Comparison of ENCODE assay signal across 8 mouse cellular contexts in the genomic region with DNA sequence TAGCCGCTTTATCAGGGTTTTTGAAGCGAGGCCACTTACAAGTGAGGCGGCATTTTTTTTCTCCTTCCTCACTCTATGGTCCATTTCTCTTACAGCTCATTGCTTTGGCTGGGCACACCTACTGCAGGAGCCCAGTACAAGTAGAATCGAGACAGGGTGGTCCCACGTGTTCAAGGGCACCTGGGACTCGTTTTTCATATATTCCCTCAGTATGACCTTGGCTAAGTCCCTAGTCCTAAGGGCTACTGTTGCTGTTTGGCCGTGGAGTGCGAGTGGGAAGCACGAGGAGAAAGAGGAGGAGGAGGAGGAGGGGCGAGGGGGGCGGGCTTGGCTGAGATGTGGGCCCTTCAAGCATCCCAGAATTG. TPM values are rescaled to one million over a fixed set of nuclear protein-coding genes. Genes with fewer than 3 reads are reported as not detected.
DNase-seq lines count a peak whose midpoint lies in the region; ATAC-seq and TF ChIP-seq lines count a peak whose summit lies in the region.

No protein-coding gene starts in this region.

- H3K27me3 ChIP-seq in heart, embryonic 14.5 days (ENCODE audit: control insufficient read depth, insufficient read depth, low read length): no peaks in the 10 kb centered on the region
- H3K27me3 ChIP-seq in E14TG2a.4 (ENCODE audit: insufficient read depth, low read length): peaks cover 10% of the 10 kb centered on the region
- 0 out of 2 replicates have a peak, but pooled peaks cover 3% of the 10 kb centered on the region for H3K27me3 ChIP-seq in forebrain, embryonic 12.5 days
- no peaks in the 10 kb centered on the region for H3K27me3 ChIP-seq in liver, embryonic 14.5 days (ENCODE audit: control insufficient read depth, insufficient read depth, low read length)

- no peak for ATAC-seq in heart, embryonic 14.5 days (ENCODE audit: insufficient number of reproducible peaks, insufficient read depth, low FRiP score, low read depth)
- no peak for ATAC-seq in forebrain, embryonic 12.5 days (ENCODE audit: low FRiP score)
- no peak for ATAC-seq in liver, embryonic 14.5 days (ENCODE audit: insufficient read depth)

- intact Hi-C loops in heart, postnatal 10 days (cut with DNase I): loop anchor here (5.0 kb wide), 1 partner anchor 93 kb away; no protein-coding TSS in a partner anchor

- peak overlapping the region; percentile 73 for H3K4me2 ChIP-seq in heart, embryonic 14.5 days (ENCODE audit: low read length)
- H3K4me2 ChIP-seq in forebrain, embryonic 12.5 days: peak overlapping the region; percentile 62
- peak overlapping the region; percentile 77 for H3K4me2 ChIP-seq in liver, embryonic 14.5 days (ENCODE audit: low read depth)

- DNase-seq in heart, postnatal 10 days: no peak
- no peak for DNase-seq in liver, embryonic 14.5 days (ENCODE audit: low read depth in 3 of 3, low spot score in 3 of 3)
- DNase-seq in adrenal gland, postnatal 14 days: no peak
- DNase-seq in thymus, adult 18-20 months: no peak
- no peak for DNase-seq in spleen, adult 18-20 months

- peak overlapping the region; percentile 64 to 76 for H3K4me3 ChIP-seq in heart, embryonic 14.5 days (ENCODE audit: control insufficient read depth in 1 of 2, insufficient read depth in 1 of 2, low read depth in 1 of 2, low read length in 2 of 2)
- peak overlapping the region; percentile 84 for H3K4me3 ChIP-seq in E14TG2a.4 (replicated peaks; ENCODE audit: low read length)
- peak overlapping the region; percentile 63 for H3K4me3 ChIP-seq in forebrain, embryonic 12.5 days (replicated peaks)
- H3K4me3 ChIP-seq in liver, embryonic 14.5 days (ENCODE audit: insufficient read depth in 1 of 2, low read depth in 2 of 2, low read length in 2 of 2): peak overlapping the region; percentile 61 to 68

- no peaks in the 10 kb centered on the region; a peak in 2 of 4 replicates for H3K4me1 ChIP-seq in heart, embryonic 14.5 days (ENCODE audit: control insufficient read depth in 2 of 2, insufficient read depth in 2 of 2, low read length in 2 of 2)
- peaks cover 5% of the 10 kb centered on the region; the same call in 1 of the 2 replicates for H3K4me1 ChIP-seq in E14TG2a.4 (replicated peaks; ENCODE audit: low read depth, low read length)
- peaks cover 3% of the 10 kb centered on the region for H3K4me1 ChIP-seq in forebrain, embryonic 12.5 days
- peaks cover 0 to 5% of the 10 kb centered on the region in 2 experiments; a peak in 1 of 4 replicates for H3K4me1 ChIP-seq in liver, embryonic 14.5 days (replicated peaks; ENCODE audit: control insufficient read depth in 2 of 2, insufficient read depth in 2 of 2, low read length in 1 of 2)

- 19% methylated on average over 8 of the region's 11 CpGs for WGBS in heart, embryonic 14.5 days
- WGBS in forebrain, embryonic 12.5 days: 24% methylated on average over 9 of the region's 11 CpGs
- 15% methylated on average over 11 of the region's 11 CpGs for WGBS in liver, embryonic 14.5 days (ENCODE audit: insufficient replicate concordance)

- TF ChIP-seq CTCF in E14TG2a.4 (conservative IDR thresholded peaks at IDR 0.05; ENCODE audit: low read length): no peak
- no peak for TF ChIP-seq CTCF in liver, embryonic 14.5 days (IDR thresholded peaks at IDR 0.05; ENCODE audit: low read depth)

- no peak overlapping the region for H3K27ac ChIP-seq in heart, embryonic 14.5 days (replicated peaks in 1 of 2; ENCODE audit: control insufficient read depth in 1 of 2, insufficient read depth in 1 of 2, low read depth in 2 of 2, low read length in 2 of 2)
- H3K27ac ChIP-seq in forebrain, embryonic 12.5 days: no peak overlapping the region
- no peak overlapping the region for H3K27ac ChIP-seq in liver, embryonic 14.5 days

- no peak for TF ChIP-seq EP300 in liver, embryonic 14.5 days (IDR thresholded peaks at IDR 0.05; ENCODE audit: low read depth)

- H3K9ac ChIP-seq in heart, embryonic 14.5 days (ENCODE audit: low read length): peak overlapping the region; percentile 76
- peak overlapping the region; percentile 63; the same call in 1 of the 2 replicates for H3K9ac ChIP-seq in forebrain, embryonic 12.5 days
- H3K9ac ChIP-seq in liver, embryonic 14.5 days (replicated peaks): no peak overlapping the region; the same call in 1 of the 2 replicates

- H3K9me3 ChIP-seq in heart, embryonic 14.5 days (ENCODE audit: control insufficient read depth, low read length): no peaks in the 10 kb centered on the region
- H3K9me3 ChIP-seq in E14TG2a.4 (ENCODE audit: low read length): no peaks in the 10 kb centered on the region
- H3K9me3 ChIP-seq in forebrain, embryonic 12.5 days: no peaks in the 10 kb centered on the region
- no peaks in the 10 kb centered on the region for H3K9me3 ChIP-seq in liver, embryonic 14.5 days (ENCODE audit: control insufficient read depth, low read length)

- no peaks in the 10 kb centered on the region for H3K36me3 ChIP-seq in heart, embryonic 14.5 days (ENCODE audit: control insufficient read depth, insufficient read depth, low read length)
- H3K36me3 ChIP-seq in E14TG2a.4 (ENCODE audit: insufficient read depth, low read length): no peaks in the 10 kb centered on the region
- no peaks in the 10 kb centered on the region for H3K36me3 ChIP-seq in forebrain, embryonic 12.5 days (replicated peaks)
- no peaks in the 10 kb centered on the region for H3K36me3 ChIP-seq in liver, embryonic 14.5 days (replicated peaks; ENCODE audit: control insufficient read depth, insufficient read depth, low read depth)

RNA-seq across cellular contexts. Expression of gene Fam199x, which starts 0.4 kb away (rescaled TPM):
- polyA plus RNA-seq in heart, embryonic 14.5 days (2014; fragmentation: Nextera tagmentation; extraction: Ambion mirVana): 5.7 and 6.0 TPM in 2 replicates
- 1 to 10 TPM; 5.3 to 5.7 TPM for total RNA-seq in heart, postnatal 10 days (2021)
- 14.2 and 15.3 TPM in 2 replicates for polyA plus RNA-seq in forebrain, embryonic 12.5 days (2016; fragmentation: Nextera tagmentation; extraction: Ambion mirVana)
- 0.28 and 0.46 TPM in 2 replicates for polyA plus RNA-seq in liver, embryonic 14.5 days (2012; rRNA removed)
- polyA plus RNA-seq in liver, embryonic 14.5 days (2014; fragmentation: Nextera tagmentation; extraction: Ambion mirVana): 0.76 and 0.99 TPM in 2 replicates
- total RNA-seq in adrenal gland, postnatal 14 days (2021): 6.0 and 6.3 TPM in 2 replicates

RNA-seq across cellular contexts. Expression of gene Slc25a53, which starts 10.9 kb away (rescaled TPM):
- polyA plus RNA-seq in heart, embryonic 14.5 days (2014; fragmentation: Nextera tagmentation; extraction: Ambion mirVana): 5.2 and 6.4 TPM in 2 replicates
- 1 to 10 TPM; 4.7 to 6.2 TPM for total RNA-seq in heart, postnatal 10 days (2021)
- 13.7 and 14.1 TPM in 2 replicates for polyA plus RNA-seq in forebrain, embryonic 12.5 days (2016; fragmentation: Nextera tagmentation; extraction: Ambion mirVana)
- polyA plus RNA-seq in liver, embryonic 14.5 days (2012; rRNA removed): 1.3 and 1.4 TPM in 2 replicates
- 2.1 and 2.6 TPM in 2 replicates for polyA plus RNA-seq in liver, embryonic 14.5 days (2014; fragmentation: Nextera tagmentation; extraction: Ambion mirVana)
- total RNA-seq in adrenal gland, postnatal 14 days (2021): 6.8 and 8.4 TPM in 2 replicates

RNA-seq across cellular contexts. Expression of gene Zcchc18, which starts 56.1 kb away (rescaled TPM):
- 1.5 and 1.8 TPM in 2 replicates for polyA plus RNA-seq in heart, embryonic 14.5 days (2014; fragmentation: Nextera tagmentation; extraction: Ambion mirVana)
- total RNA-seq in heart, postnatal 10 days (2021): not detected
- polyA plus RNA-seq in forebrain, embryonic 12.5 days (2016; fragmentation: Nextera tagmentation; extraction: Ambion mirVana): 137 and 146 TPM in 2 replicates
- 0.04 and 0.13 TPM in 2 replicates for polyA plus RNA-seq in liver, embryonic 14.5 days (2012; rRNA removed)
- 0.13 and 0.14 TPM in 2 replicates for polyA plus RNA-seq in liver, embryonic 14.5 days (2014; fragmentation: Nextera tagmentation; extraction: Ambion mirVana)
- 10.5 and 13.3 TPM in 2 replicates for total RNA-seq in adrenal gland, postnatal 14 days (2021)

Comparison
In these comparisons a context has a peak if more than half of its experiments do, and no peak if none do; other contexts are left out.
1. RNA of gene Zcchc18, which starts 56.1 kb away (polyA plus RNA-seq): 137 to 146 TPM in forebrain, embryonic 12.5 days; 1.5 to 1.8 TPM in heart, embryonic 14.5 days and 0.04 to 0.14 TPM in liver, embryonic 14.5 days; every median in the first group is over 10 times any median in the second.
2. Peak in every context shown above with its lines, with median percentiles within 50 percentile points of each other: H3K4me2 ChIP-seq and H3K4me3 ChIP-seq.